Mouse (Mus musculus) G1E (cell line): ENCODE data around the gene Hist1h2bh. TPM values are rescaled to one million over a fixed set of nuclear protein-coding genes. Genes with fewer than 3 reads are reported as not detected.
A peak's percentile ranks its signal among the peaks of the same experiment; 100 is the strongest.
"Not testable (repeated sequence)": the region's sequence is repeated elsewhere in the genome, so short reads cannot be mapped to it uniquely, and the experiment has no call there.

Experiments used
- ATAC-seq: 2 replicates; pipeline ENCODE4 v1.8.0; 2016; ENCODE audit warnings: mild to moderate bottlenecking; ENCODE audit not compliant: insufficient number of reproducible peaks, poor library complexity, low FRiP score, severe bottlenecking; ENCODE audit errors: extremely low read depth
- DNase-seq: peaks from one replicate; pipeline ENCODE4 v3.0.0; 2012; ENCODE audit warnings: low spot score
- H3K27me3 ChIP-seq: 2 replicates; pipeline ENCODE4 v1.6.1; 2012; ENCODE audit warnings: mild to moderate bottlenecking, low read length, inconsistent platforms; ENCODE audit not compliant: insufficient read depth
- H3K36me3 ChIP-seq: replicated peaks from 2 replicates; pipeline ENCODE3; 2012; ENCODE audit warnings: mild to moderate bottlenecking, inconsistent platforms
- H3K4me1 ChIP-seq: 2 replicates; pipeline ENCODE4 v1.6.1; 2012; ENCODE audit warnings: low read depth, low read length, inconsistent platforms, mixed read lengths; ENCODE audit not compliant: insufficient read depth
- H3K4me3 ChIP-seq: 2 replicates; pipeline ENCODE4 v1.5.1; 2012; ENCODE audit warnings: low read depth, mild to moderate bottlenecking, inconsistent platforms, low read length, moderate library complexity, mixed read lengths
- H3K9me3 ChIP-seq: replicated peaks from 2 replicates; pipeline ENCODE4 v1.6.1; 2012; ENCODE audit warnings: inconsistent platforms
- CTCF ChIP-seq: IDR thresholded peaks from 2 replicates; pipeline ENCODE4 v1.5.1; 2012; ENCODE audit warnings: low read depth, low read length, inconsistent platforms, mixed read lengths
- GATA1 ChIP-seq: IDR thresholded peaks from 2 replicates; pipeline ENCODE4 v1.6.1; 2012; ENCODE audit warnings: borderline replicate concordance, low read length, inconsistent platforms, mixed read lengths
- GATA2 ChIP-seq: IDR thresholded peaks from 2 replicates; pipeline ENCODE4 v1.6.1; 2012; ENCODE audit warnings: low read depth, low read length, inconsistent platforms, borderline replicate concordance
- POLR2AphosphoS5 ChIP-seq: IDR thresholded peaks from 2 replicates; pipeline ENCODE4 v1.6.1; 2012; ENCODE audit warnings: low read depth, low read length, inconsistent platforms; ENCODE audit not compliant: insufficient replicate concordance
- TAL1 ChIP-seq: conservative IDR thresholded peaks from 2 replicates; pipeline ENCODE4 v1.6.1; 2012; ENCODE audit warnings: low read depth, low read length, inconsistent platforms, mixed read lengths
- polyA plus RNA-seq: library from polyadenylated mRNA; stranded (reverse); fragments of >175 nt; gene quantifications from 2 replicates; pipeline ENCODE4 v1.2.3, GENCODE M21; 2012
- total RNA-seq, 2 experiments: library from RNA; stranded (forward) in 1 of 2; stranded (reverse) in 1 of 2; fragments of 200-1000 nt in 1 of 2; fragments of >200 nt in 1 of 2; fragmentation: Nextera tagmentation in 1 of 2; gene quantifications; 2 replicates each; pipeline ENCODE4 v1.2.3; 2014 to 2017

Gene Hist1h2bh
- total and polyA plus RNA-seq, 3 experiments = 0.91 to 77.6 (median 41.6) TPM

GRCm38 (mm10) chr13:23561883-23562659, 18.9 kb upstream of the Hist1h2bh start, which contains the start of gene Hist1h3e:
Gene Hist1h3e, minus strand, starts transcription at chr13:23562369.
- peak; percentile 98 for TF ChIP-seq POLR2AphosphoS5
- not testable (repeated sequence) for H3K36me3 ChIP-seq, H3K27me3 ChIP-seq, H3K9me3 ChIP-seq
- Histone ChIP-seq H3K4me1 (peaks cover 22% of the 10 kb centered on the region), H3K4me3 (peak within 1 kb of the TSS; percentile 66)
- DNase-seq = peak; percentile 73
- ATAC-seq = peak; percentile 90

GRCm38 (mm10) chr13:23561531-23561882, 18.3 kb upstream of the Hist1h2bh start:
- Histone ChIP-seq H3K4me1 (peaks cover 25% of the 10 kb centered on the region), H3K4me3 (peak overlapping the region; percentile 66; the same call in 1 of the 2 replicates)
- not testable (repeated sequence) for H3K27me3 ChIP-seq, H3K9me3 ChIP-seq, H3K36me3 ChIP-seq, DNase-seq
- ATAC-seq = peak; percentile 24; the same call in 1 of the 2 replicates

- H3K4me1 ChIP-seq = peaks cover 25% of the 10 kb centered on the region
- peak; percentile 97; the same call in 1 of the 2 replicates for TF ChIP-seq POLR2AphosphoS5
- not testable (repeated sequence) for H3K9me3 ChIP-seq, ATAC-seq, H3K36me3 ChIP-seq, H3K4me3 ChIP-seq, DNase-seq, H3K27me3 ChIP-seq
Measured at GRCm38 (mm10) chr13:23560699-23561098, 17.5 kb upstream of the Hist1h2bh start.

- no peak overlapping the region; the same call in 1 of the 2 replicates for H3K4me3 ChIP-seq
- ATAC-seq (no peak), DNase-seq (no peak)
- H3K9me3 ChIP-seq = no peaks in the 10 kb centered on the region
- H3K4me1 ChIP-seq = peaks cover 28% of the 10 kb centered on the region
- no peaks in the 10 kb centered on the region for H3K36me3 ChIP-seq
- TF ChIP-seq TAL1 (no peak), GATA1 (no peak), CTCF (no peak), POLR2AphosphoS5 (peak; percentile 63; the same call in 1 of the 2 replicates), GATA2 (no peak)
- no peaks in the 10 kb centered on the region for H3K27me3 ChIP-seq
Measured at GRCm38 (mm10) chr13:23556906-23557305, 13.7 kb upstream of the Hist1h2bh start.

- TF ChIP-seq GATA2 (no peak), GATA1 (no peak), TAL1 (no peak), POLR2AphosphoS5 (peak; percentile 96; the same call in 1 of the 2 replicates)
- Histone ChIP-seq H3K4me1 (peaks cover 31% of the 10 kb centered on the region), H3K27me3 (no peaks in the 10 kb centered on the region), H3K36me3 (no peaks in the 10 kb centered on the region), H3K4me3 (peak overlapping the region; percentile 68), H3K9me3 (no peaks in the 10 kb centered on the region)
- peak; percentile 48 for ATAC-seq
- DNase-seq = no peak
Measured at GRCm38 (mm10) chr13:23555839-23556416, 12.7 kb upstream of the Hist1h2bh start.

DNA sequence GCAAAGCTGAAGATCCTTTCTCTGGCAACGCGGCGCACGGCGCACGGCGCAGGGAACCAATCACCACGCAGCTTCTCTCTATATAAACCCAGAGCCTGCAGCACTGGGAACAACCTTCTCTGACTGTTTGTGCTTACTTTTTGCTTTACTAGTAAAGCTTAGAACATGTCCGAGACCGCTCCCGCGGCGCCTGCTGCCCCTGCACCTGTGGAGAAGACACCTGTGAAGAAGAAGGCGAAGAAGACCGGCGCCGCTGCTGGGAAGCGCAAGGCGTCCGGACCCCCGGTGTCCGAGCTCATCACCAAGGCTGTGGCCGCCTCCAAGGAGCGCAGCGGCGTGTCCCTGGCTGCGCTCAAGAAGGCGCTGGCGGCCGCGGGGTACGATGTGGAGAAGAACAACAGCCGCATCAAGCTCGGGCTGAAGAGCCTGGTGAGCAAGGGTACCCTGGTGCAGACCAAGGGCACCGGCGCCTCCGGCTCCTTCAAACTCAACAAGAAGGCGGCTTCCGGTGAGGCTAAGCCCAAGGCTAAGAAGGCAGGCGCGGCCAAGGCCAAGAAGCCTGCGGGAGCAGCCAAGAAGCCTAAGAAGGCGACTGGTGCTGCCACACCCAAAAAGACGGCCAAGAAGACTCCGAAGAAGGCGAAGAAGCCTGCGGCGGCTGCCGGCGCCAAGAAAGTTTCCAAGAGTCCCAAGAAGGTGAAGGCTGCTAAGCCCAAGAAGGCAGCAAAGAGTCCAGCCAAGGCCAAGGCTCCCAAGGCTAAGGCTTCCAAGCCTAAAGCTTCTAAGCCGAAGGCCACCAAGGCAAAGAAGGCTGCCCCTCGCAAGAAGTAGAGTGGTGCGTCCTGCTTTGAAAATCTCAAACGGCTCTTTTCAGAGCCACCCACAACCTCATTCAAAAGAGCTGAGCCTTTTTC, 12.0 kb upstream of the Hist1h2bh start:
- Histone ChIP-seq H3K9me3 (no peaks in the 10 kb centered on the region), H3K27me3 (no peaks in the 10 kb centered on the region), H3K4me1 (peaks cover 37% of the 10 kb centered on the region), H3K36me3 (no peaks in the 10 kb centered on the region), H3K4me3 (peak overlapping the region; percentile 68)
- TF ChIP-seq POLR2AphosphoS5 (0 out of 2 replicates have a peak, but pooled peaks have one; percentile 89), CTCF (no peak)
- DNase-seq = peak; percentile 14
- peak; percentile 47 for ATAC-seq
